Mouse (Mus musculus) liver, postnatal 0 days (tissue): ENCODE measurements around the gene Ccdc50. TPM values are rescaled to one million over a fixed set of nuclear protein-coding genes. Genes with fewer than 3 reads are reported as not detected.

Experiments used
- ATAC-seq: fragments of 200-750 bp; cut with Nextera tagmentation; 2 replicates; pipeline ENCODE4 v1.8.0; 2017; ENCODE audit warnings: mild to moderate bottlenecking, moderate library complexity
- DNase-seq: peaks from one replicate; pipeline ENCODE4 v3.0.0-alpha.2; 2016
- H3K27ac ChIP-seq: fragments of 300-500 bp; sonication (generic); 2 replicates; pipeline ENCODE4 v1.5.1; 2014; ENCODE audit warnings: antibody characterized with exemption, moderate library complexity, mild to moderate bottlenecking, low read depth
- H3K27me3 ChIP-seq: fragments of 300-500 bp; sonication (generic); 2 replicates; pipeline ENCODE4 v1.6.1; 2014; ENCODE audit warnings: low read length, control low read depth, mixed read lengths; ENCODE audit not compliant: insufficient read depth
- H3K36me3 ChIP-seq: fragments of 300-500 bp; sonication (generic); replicated peaks from 2 replicates; pipeline ENCODE4 v1.6.1; 2014; ENCODE audit warnings: mild to moderate bottlenecking, control low read depth, low read length, moderate library complexity, mixed read lengths; ENCODE audit not compliant: insufficient read depth
- H3K4me1 ChIP-seq: fragments of 300-500 bp; sonication (generic); 2 replicates; pipeline ENCODE4 v1.6.1; 2014; ENCODE audit warnings: antibody characterized with exemption, mild to moderate bottlenecking, control low read depth; ENCODE audit not compliant: insufficient read depth
- H3K4me2 ChIP-seq: fragments of 300-500 bp; sonication (generic); 2 replicates; pipeline ENCODE4 v1.6.1; 2014; ENCODE audit warnings: low read depth, mild to moderate bottlenecking, low read length, moderate library complexity, mixed read lengths
- H3K4me3 ChIP-seq: fragments of 300-500 bp; sonication (generic); 2 replicates; pipeline ENCODE4 v1.5.1; 2014; ENCODE audit warnings: low read depth, low read length
- H3K9ac ChIP-seq: fragments of 300-500 bp; sonication (generic); replicated peaks from 2 replicates; pipeline ENCODE4 v1.6.1; 2014; ENCODE audit warnings: mild to moderate bottlenecking, moderate library complexity
- H3K9me3 ChIP-seq: fragments of 300-500 bp; sonication (generic); 2 replicates; pipeline ENCODE4 v1.6.1; 2016; ENCODE audit warnings: mild to moderate bottlenecking, control low read depth, low read length, mixed read lengths
- CTCF ChIP-seq: sonication (generic); IDR thresholded peaks from 2 replicates; pipeline ENCODE4 v1.5.1; 2016; ENCODE audit warnings: antibody characterized with exemption, low read depth
- EP300 ChIP-seq: IDR thresholded peaks from 2 replicates; pipeline ENCODE4 v1.6.1; 2016; ENCODE audit warnings: antibody characterized with exemption, low read depth, mild to moderate bottlenecking
- WGBS: fragments of 180-500 bp; shearing (Covaris S2); extraction: QIAGEN DNeasy Blood & Tissue Kit; methylation state at CpG from one replicate; pipeline ENCODE4 v1.1.7; 2014; ENCODE audit not compliant: insufficient replicate concordance; 5-methylcytosine and 5-hydroxymethylcytosine counted together
- polyA plus RNA-seq: library from polyadenylated mRNA; unstranded; fragments of >200 nt; fragmentation: Nextera tagmentation; extraction: Ambion mirVana; gene quantifications from 2 replicates; pipeline ENCODE4 v1.2.1, GENCODE M21; 2015

The Ccdc50 gene
- polyA plus RNA-seq, 1 experiment from 2014 or later, result 10.3 TPM

DNA sequence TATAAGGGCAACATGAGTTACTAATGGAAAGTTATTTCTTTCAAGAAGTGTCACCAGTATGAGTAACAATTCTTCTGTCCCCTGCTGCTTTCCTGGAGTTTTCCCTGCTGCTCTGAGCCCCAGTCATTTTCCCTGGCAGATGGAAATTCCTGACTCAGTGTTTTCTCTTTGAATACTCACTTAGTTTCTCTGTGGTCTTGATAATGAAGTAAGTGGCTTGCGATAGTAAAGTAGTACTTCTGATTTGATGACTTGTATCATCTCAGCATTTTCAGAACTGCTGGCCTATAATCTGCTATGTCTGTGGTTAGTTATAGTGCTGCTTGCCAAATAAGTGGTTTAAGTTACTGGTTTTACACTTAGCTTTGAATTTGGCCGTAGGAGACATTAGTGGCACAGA lies 12.9 kb downstream of the Ccdc50 start:
- WGBS, result 59% methylated on average over 2 of the region's 2 CpGs
- Histone ChIP-seq H3K4me2 (no peak overlapping the region), H3K27me3 (no peaks in the 10 kb centered on the region), H3K9ac (no peak overlapping the region), H3K4me1 (peaks cover 7% of the 10 kb centered on the region; the same call in 1 of the 2 replicates), H3K36me3 (peaks cover 1% of the 10 kb centered on the region; the same call in 1 of the 2 replicates), H3K9me3 (no peaks in the 10 kb centered on the region), H3K27ac (no peak overlapping the region), H3K4me3 (no peak overlapping the region)
- ATAC-seq (no peak), DNase-seq (no peak)
- TF ChIP-seq CTCF, result no peak
- no peak for TF ChIP-seq EP300

DNA sequence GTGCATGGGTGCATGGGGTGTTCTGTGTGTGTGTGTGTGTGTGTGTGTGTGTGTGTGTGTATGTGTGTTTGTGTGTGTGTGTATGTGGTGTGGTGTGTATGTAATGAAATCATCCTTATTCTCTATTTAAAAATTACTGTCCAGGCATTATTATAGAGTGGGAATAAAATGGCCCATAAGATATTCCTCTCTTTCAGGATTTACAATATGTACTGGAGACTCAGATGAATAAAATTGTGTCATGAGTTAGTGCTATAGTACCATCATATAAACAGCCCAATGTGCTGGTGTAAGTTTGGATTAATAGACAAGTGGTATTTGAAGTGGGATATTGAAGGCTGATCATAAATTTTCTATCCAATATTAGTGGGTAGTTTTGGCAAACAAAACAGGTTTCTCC lies 15.4 kb downstream of the Ccdc50 start:
- Histone ChIP-seq H3K27ac (no peak overlapping the region), H3K4me2 (no peak overlapping the region), H3K9ac (no peak overlapping the region), H3K36me3 (peaks cover 5% of the 10 kb centered on the region; the same call in 1 of the 2 replicates), H3K4me3 (no peak overlapping the region), H3K4me1 (peaks cover 5% of the 10 kb centered on the region; the same call in 1 of the 2 replicates), H3K27me3 (no peaks in the 10 kb centered on the region), H3K9me3 (no peaks in the 10 kb centered on the region)
- no peak for ATAC-seq
- no peak for DNase-seq
- TF ChIP-seq EP300, result no peak
- TF ChIP-seq CTCF, result no peak

DNA sequence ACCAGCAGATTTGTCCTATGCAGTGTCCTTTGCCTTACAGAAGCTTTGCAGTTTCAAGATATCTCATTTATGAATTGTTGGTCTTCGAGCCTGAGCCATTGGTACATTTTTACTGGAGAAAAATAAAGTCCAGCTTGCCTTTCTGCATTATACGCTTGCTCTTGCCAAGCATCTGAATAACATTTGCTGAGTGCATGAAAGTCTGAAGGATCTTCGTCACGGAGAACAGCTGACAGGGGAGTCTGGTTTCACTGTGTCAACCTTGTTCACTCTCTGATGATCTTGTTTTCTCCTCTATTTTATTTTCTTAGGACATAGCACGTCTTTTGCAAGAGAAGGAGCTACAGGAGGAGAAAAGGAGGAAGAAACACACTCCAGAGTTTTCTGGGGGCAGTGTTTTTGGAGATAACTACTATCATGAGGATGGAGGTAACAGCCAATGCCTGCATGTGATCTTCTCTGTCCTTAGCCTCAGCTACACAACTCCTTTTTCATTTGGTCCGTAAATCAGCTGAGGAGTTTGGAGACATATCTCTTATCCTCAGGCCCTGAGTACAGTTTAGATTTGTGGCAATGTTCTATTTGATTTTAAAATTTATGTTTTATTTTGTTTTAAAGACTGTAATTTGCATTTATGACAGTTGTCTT lies 28.4 kb downstream of the Ccdc50 start:
- ATAC-seq (no peak), DNase-seq (no peak)
- Histone ChIP-seq H3K4me2 (no peak overlapping the region), H3K36me3 (peaks cover 26% of the 10 kb centered on the region), H3K9me3 (no peaks in the 10 kb centered on the region), H3K4me3 (no peak overlapping the region), H3K4me1 (no peaks in the 10 kb centered on the region), H3K27me3 (no peaks in the 10 kb centered on the region), H3K27ac (no peak overlapping the region), H3K9ac (no peak overlapping the region)
- TF ChIP-seq CTCF (no peak), EP300 (no peak)
- 76% methylated on average over 6 of the region's 6 CpGs for WGBS

DNA sequence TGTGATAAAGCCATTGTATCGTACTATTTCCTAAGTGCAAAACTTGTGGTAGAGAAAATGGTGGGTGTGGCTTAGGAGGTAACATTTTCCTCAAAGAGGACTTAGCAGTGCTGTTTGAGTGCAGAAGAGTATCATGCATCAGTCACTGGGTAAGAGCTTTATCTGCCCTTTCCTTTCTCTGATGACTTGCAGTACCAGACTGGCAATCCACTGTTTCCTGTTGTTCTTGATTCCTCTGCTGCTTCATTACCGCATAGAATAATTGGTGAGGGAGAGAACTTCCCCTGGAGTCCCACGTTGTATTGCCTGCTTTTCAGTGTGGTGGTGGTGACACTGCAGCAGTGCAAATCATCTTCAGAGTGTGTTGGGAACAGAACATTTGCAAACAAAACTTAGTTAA lies 29.0 kb downstream of the Ccdc50 start:
- no peak overlapping the region for H3K9ac ChIP-seq
- H3K27me3 ChIP-seq, result no peaks in the 10 kb centered on the region
- no peaks in the 10 kb centered on the region for H3K9me3 ChIP-seq
- TF ChIP-seq EP300 (no peak), CTCF (no peak)
- no peak overlapping the region for H3K4me2 ChIP-seq
- WGBS, result 57% methylated on average over 3 of the region's 3 CpGs
- H3K27ac ChIP-seq, result no peak overlapping the region
- ATAC-seq (no peak), DNase-seq (no peak)
- peaks cover 31% of the 10 kb centered on the region for H3K36me3 ChIP-seq
- no peaks in the 10 kb centered on the region for H3K4me1 ChIP-seq
- H3K4me3 ChIP-seq, result no peak overlapping the region

DNA sequence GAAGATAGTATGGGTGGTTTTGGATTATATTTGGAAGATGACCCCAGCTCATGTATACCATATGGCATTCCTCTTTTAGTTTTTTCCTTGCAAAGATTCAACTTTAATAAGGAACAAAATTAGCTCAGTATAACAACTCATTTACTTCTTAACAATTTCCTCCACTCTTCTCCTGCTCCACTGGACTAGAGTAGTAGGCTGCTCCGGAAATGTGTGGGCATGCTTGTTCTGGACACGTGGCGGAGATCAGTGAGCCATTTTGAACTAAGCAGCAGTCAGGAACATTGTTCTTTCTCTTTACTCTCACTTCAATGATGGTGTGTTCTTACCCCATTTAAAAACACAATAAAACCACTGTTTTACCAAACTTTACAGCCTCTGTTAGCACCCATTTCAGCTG lies 32.3 kb downstream of the Ccdc50 start:
- no peak overlapping the region for H3K9ac ChIP-seq
- TF ChIP-seq EP300 (no peak), CTCF (no peak)
- H3K27me3 ChIP-seq, result no peaks in the 10 kb centered on the region
- ATAC-seq (no peak), DNase-seq (no peak)
- H3K9me3 ChIP-seq, result no peaks in the 10 kb centered on the region
- 86% methylated on average over 3 of the region's 3 CpGs for WGBS
- peaks cover 27% of the 10 kb centered on the region for H3K36me3 ChIP-seq
- no peak overlapping the region for H3K4me2 ChIP-seq
- no peak overlapping the region for H3K4me3 ChIP-seq
- H3K4me1 ChIP-seq, result no peaks in the 10 kb centered on the region
- H3K27ac ChIP-seq, result no peak overlapping the region

DNA sequence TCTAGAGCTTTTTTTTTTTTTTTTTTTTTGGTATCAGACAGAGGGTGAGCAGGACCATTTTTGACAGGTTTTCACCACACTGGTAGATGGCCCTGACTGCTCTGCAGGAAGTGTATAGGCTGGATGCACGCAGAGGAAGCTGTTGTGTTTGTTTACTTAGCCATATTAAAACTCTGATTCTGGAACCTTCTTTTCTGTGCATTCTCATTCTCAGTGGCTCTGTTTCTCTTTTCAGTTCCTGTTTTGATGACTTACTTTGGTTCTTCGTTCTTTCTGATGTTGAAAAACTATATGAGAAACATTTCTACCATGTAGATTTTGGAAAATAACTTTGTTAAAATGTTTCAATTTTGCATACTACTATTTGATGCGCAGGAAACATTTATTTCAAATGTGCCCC lies 46.4 kb downstream of the Ccdc50 start:
- no peak for ATAC-seq
- Histone ChIP-seq H3K4me1 (no peaks in the 10 kb centered on the region), H3K27ac (no peak overlapping the region), H3K9me3 (no peaks in the 10 kb centered on the region), H3K36me3 (peaks cover 11% of the 10 kb centered on the region), H3K9ac (no peak overlapping the region), H3K4me2 (no peak overlapping the region), H3K4me3 (no peak overlapping the region), H3K27me3 (no peaks in the 10 kb centered on the region)
- 75% methylated on average over 3 of the region's 3 CpGs for WGBS
- no peak for TF ChIP-seq EP300
- no peak for TF ChIP-seq CTCF
- no peak for DNase-seq
